Mouse (Mus musculus) CD4-positive naive resting alpha-beta T cell, adult 76 days (primary cell): ENCODE measurements around the gene Arhgef19. TPM values are rescaled to one million over a fixed set of nuclear protein-coding genes. Genes with fewer than 3 reads are reported as not detected.

ENCODE experiments used
- total RNA-seq: library from RNA; stranded (reverse); gene quantifications from one replicate; pipeline ENCODE4 v1.2.4, GENCODE M21; 2023

Arhgef19 gene
- total RNA-seq: not detected

DNA sequence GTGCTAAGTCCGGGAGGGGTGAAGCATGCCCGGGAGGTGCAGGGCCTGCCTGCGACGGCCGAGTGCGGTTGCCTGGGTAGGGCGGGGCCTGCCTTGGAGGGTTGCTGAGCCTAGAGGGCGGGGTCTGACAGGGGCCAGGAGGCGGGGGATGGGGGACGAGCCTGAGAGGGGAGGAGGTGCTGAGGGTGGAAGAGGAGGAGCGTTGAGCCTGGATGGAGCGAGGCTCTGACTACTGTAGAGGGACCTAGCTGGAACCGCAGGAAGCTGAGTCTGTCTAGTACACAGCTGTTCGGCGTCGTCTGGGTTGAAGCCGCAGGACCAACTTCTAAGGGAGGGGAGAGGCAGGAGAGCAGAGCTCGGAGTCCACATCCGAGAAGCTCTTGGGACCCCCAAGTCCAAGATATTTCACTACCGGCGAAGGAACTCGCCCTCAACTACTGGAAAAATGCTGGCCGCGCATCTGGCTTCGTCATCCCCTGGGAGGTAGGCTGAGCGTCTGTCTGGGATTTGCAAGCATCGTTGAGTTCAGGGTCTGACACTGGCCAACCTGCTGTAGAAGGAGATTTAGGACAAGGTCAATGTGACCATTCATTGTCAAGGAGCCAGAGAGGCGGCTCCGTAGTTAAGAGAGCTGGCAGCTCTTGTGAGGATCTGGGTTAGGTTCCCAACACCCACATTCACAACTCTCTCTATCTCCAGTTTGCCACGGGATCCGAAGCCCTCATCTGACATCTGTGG lies at the start of gene Arhgef19:
TSS of gene Arhgef19 (plus strand) at position 112 of the 738 bp plus-strand sequence.

DNA sequence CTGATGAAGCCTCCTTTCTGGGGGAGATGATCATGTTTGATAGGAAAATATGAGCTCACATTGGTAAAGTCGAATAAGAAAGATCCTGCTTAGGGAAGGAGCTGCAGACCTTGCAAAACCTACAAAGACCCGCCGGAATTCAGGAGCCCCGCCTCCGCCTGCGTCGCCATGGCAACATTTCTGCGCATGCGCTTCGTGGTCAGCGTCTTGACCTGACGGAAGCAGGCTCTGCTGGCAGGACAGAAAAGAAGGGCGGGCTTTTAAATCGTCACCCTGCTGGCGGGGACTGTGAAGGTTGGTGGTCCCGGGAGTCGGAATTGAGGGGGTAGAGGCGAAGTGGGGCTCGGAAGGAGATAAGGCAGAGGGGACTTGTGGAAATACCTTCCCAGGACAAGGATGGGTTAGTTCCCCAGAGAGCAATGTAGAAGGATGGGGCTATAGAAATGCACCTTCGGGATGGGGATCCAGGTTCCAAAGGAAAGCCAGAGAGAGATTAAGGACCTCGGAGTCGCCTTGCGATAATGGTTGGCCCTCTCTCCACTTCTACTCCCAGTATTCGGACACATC lies 25.4 kb upstream of the Arhgef19 start, which contains the start of gene Rsg1:
TSS of gene Rsg1 (plus strand) at position 187 of the 567 bp plus-strand sequence.

DNA sequence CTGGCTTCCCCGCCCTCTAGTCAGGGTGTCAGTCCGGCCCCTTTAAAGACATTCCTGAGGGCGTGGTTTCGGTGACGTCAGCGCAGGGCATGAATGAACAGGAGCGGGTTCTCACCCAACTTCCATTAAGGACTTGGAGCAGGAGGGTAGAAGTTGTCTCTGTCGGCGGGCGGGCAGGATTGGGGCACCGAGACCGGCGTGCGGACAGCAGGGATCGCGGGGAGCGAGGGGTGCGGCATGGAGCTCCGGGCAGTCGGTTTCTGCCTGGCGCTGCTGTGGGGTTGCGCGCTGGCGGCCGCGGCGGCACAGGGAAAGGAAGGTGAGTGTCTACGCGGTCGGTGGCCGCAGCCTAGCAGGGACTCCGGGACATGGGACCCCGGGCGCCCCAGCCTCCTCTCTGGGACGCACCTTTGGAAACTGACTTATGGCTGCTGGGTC lies 61.8 kb downstream of the Arhgef19 start, which contains the start of gene Epha2:
TSS of gene Epha2 (plus strand) at position 125 of the 438 bp plus-strand sequence.

Other genes starting within 250 kb of the Arhgef19 start
- not detected for gene Mfap2, start 229.1 kb upstream of the Arhgef19 start, total RNA-seq
- gene Crocc, start 178.9 kb upstream of the Arhgef19 start, total RNA-seq: 12.5 TPM
- 92.1 TPM for gene Necap2, start 161.1 kb upstream of the Arhgef19 start, total RNA-seq
- not detected for gene Spata21, start 151.2 kb upstream of the Arhgef19 start, total RNA-seq
- gene Szrd1, start 99.7 kb upstream of the Arhgef19 start, total RNA-seq: 115 TPM
- gene Fbxo42, start 91.6 kb upstream of the Arhgef19 start, total RNA-seq: 20.2 TPM
- 2.6 TPM for gene Rsg1, start 25.5 kb upstream of the Arhgef19 start, total RNA-seq
- gene Epha2, start 61.7 kb downstream of the Arhgef19 start, total RNA-seq: 4.4 TPM
- not detected for gene Fam131c, start 128.7 kb downstream of the Arhgef19 start, total RNA-seq
- gene Clcnka, start 159.2 kb downstream of the Arhgef19 start, total RNA-seq: not detected
- not detected for gene Clcnkb, start 176.5 kb downstream of the Arhgef19 start, total RNA-seq
- gene Hspb7, start 181.3 kb downstream of the Arhgef19 start, total RNA-seq: not detected
- gene Srarp, start 196.6 kb downstream of the Arhgef19 start, total RNA-seq: not detected
- 40.1 TPM for gene Zbtb17, start 205.2 kb downstream of the Arhgef19 start, total RNA-seq